Mouse (Mus musculus): ENCODE measurements at regions not wholly inside any gene's neighbourhood (a gene's known extent, or its start where the extent isn't known, plus 50 kb on each side); places are given as distances from the start of the nearest gene placed in this dataset. TPM values are rescaled to one million over a fixed set of nuclear protein-coding genes. Genes with fewer than 3 reads are reported as not detected.

DNA sequence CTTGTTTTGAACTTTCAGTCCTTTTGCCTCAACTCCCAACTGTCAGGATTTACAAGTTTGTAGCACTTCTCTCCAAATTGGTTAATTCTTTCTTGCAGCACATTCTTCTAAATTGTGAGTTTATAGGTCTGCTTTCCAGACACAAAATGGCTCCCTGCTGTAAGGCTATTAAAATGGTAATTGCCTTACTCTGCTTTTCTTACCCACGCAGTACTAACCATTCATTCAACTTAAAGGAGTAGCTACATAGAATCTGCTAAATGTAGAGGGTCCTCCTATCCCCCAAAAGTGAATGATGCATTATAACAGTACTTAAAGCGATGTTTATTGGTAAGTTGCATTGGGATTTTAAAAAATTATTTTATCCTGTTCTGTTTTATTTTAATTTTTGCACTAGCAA is 356.2 kb downstream of the Kif20b start:
- TF ChIP-seq FOSL1 (IDR thresholded peaks at IDR 0.05; ENCODE audit: insufficient read depth, low read length, poor library complexity, severe bottlenecking) = no peak
- no peak for TF ChIP-seq MYOD1 (IDR thresholded peaks at IDR 0.05; ENCODE audit: control insufficient read depth, insufficient read length, low read depth)
- no peak for TF ChIP-seq CTCF (IDR thresholded peaks at IDR 0.05; ENCODE audit: control insufficient read depth, insufficient read depth, insufficient read length)
- no peak for TF ChIP-seq MYOG (IDR thresholded peaks at IDR 0.05; ENCODE audit: control insufficient read depth, extremely low read depth, insufficient read length)
- TF ChIP-seq CEBPB (IDR thresholded peaks at IDR 0.05; ENCODE audit: low read depth) = no peak
- Histone ChIP-seq H3ac (ENCODE audit: control insufficient read depth, insufficient read length, low read depth) (no peak overlapping the region), H3K79me3 (ENCODE audit: low read depth) (no peaks in the 10 kb centered on the region), H3K4me3 (ENCODE audit: insufficient read depth, poor library complexity, severe bottlenecking) (no peak overlapping the region), H3K27me3 (ENCODE audit: control insufficient read depth, insufficient read depth, insufficient read length) (no peaks in the 10 kb centered on the region), H3K79me2 (ENCODE audit: control insufficient read depth, insufficient read depth) (no peaks in the 10 kb centered on the region), H3K36me3 (ENCODE audit: control insufficient read depth, insufficient read depth) (no peaks in the 10 kb centered on the region)

DNA sequence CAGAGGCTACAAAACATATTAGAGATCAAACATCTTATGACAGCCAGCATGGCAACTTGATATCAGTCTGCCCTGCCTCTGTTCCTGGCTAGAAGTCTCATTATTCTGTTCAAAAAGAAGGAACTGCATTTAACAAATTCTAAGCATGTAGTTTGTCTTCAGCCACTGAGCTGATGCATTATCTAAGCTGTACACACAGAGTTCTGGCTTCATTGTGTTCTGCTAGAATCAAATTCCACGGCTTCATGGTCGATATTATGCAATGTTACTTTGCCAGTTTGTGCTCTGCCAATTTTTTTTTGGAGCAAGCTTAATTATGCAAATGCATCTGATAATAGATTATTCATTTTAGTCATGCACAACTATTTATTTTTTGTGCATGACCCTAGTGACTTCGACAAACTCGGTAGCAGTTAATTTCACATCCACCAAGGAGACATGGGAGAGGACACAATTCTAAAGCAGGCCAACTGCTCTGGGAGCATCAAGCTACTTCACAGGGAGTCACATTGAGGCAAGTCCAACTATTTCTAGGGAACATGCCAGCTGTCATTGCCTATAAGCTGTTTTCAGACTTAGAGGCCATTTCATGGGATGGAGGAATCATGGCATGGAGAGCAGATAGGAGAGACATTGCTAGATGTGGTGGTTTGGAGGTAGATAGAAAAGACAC is 360.8 kb downstream of the Kif20b start:
- H3K27me3 ChIP-seq (ENCODE audit: control insufficient read depth, insufficient read depth, insufficient read length) = no peaks in the 10 kb centered on the region
- TF ChIP-seq MAX (IDR thresholded peaks at IDR 0.05) (no peak), FOSL1 (IDR thresholded peaks at IDR 0.05; ENCODE audit: insufficient read depth, low read length, poor library complexity, severe bottlenecking) (no peak), CEBPB (IDR thresholded peaks at IDR 0.05; ENCODE audit: low read depth) (no peak), MYOG (IDR thresholded peaks at IDR 0.05; ENCODE audit: control insufficient read depth, extremely low read depth, insufficient read length) (no peak), CTCF (IDR thresholded peaks at IDR 0.05; ENCODE audit: control insufficient read depth, insufficient read depth, insufficient read length) (no peak), MYOD1 (IDR thresholded peaks at IDR 0.05; ENCODE audit: control insufficient read depth, insufficient read length, low read depth) (no peak), USF1 (IDR thresholded peaks at IDR 0.05; ENCODE audit: low read depth) (no peak)
- H3K36me3 ChIP-seq (ENCODE audit: control insufficient read depth, insufficient read depth) = no peaks in the 10 kb centered on the region
- no peaks in the 10 kb centered on the region for H3K79me2 ChIP-seq (ENCODE audit: control insufficient read depth, insufficient read depth)
- H3K4me3 ChIP-seq (ENCODE audit: insufficient read depth, poor library complexity, severe bottlenecking) = no peak overlapping the region
- no peak overlapping the region for H3ac ChIP-seq (ENCODE audit: control insufficient read depth, insufficient read length, low read depth)
- no peaks in the 10 kb centered on the region for H3K79me3 ChIP-seq (ENCODE audit: low read depth)

DNA sequence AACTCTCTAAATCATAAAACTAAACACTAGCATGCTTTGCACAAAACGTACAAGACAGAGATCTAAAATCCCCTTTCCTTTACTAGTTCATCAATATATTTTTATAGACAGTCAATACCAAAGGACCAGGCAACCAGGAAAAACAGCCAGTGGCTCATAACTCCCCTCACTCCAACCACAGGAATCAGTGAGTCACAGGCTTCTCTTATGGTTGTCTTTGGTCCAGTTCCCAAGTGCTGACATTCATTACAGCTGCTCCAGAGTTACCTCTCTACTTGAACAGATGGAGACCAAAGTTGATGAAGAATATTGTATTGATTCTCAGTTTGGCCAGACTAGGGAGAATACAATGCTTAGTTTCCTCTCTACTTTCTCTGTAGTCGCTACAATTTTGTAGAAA is 376.7 kb downstream of the Kif20b start:
- Histone ChIP-seq H3K79me3 (ENCODE audit: low read depth) (peaks cover 8% of the 10 kb centered on the region), H3K4me3 (ENCODE audit: insufficient read depth, poor library complexity, severe bottlenecking) (no peak overlapping the region), H3ac (ENCODE audit: control insufficient read depth, insufficient read length, low read depth) (no peak overlapping the region), H3K79me2 (ENCODE audit: control insufficient read depth, insufficient read depth) (peaks cover 10% of the 10 kb centered on the region), H3K27me3 (ENCODE audit: control insufficient read depth, insufficient read depth, insufficient read length) (no peaks in the 10 kb centered on the region), H3K36me3 (ENCODE audit: control insufficient read depth, insufficient read depth) (peaks cover 8% of the 10 kb centered on the region)
- TF ChIP-seq MAX (IDR thresholded peaks at IDR 0.05) (no peak), MYOD1 (IDR thresholded peaks at IDR 0.05; ENCODE audit: control insufficient read depth, insufficient read length, low read depth) (peak; percentile 47)

DNA sequence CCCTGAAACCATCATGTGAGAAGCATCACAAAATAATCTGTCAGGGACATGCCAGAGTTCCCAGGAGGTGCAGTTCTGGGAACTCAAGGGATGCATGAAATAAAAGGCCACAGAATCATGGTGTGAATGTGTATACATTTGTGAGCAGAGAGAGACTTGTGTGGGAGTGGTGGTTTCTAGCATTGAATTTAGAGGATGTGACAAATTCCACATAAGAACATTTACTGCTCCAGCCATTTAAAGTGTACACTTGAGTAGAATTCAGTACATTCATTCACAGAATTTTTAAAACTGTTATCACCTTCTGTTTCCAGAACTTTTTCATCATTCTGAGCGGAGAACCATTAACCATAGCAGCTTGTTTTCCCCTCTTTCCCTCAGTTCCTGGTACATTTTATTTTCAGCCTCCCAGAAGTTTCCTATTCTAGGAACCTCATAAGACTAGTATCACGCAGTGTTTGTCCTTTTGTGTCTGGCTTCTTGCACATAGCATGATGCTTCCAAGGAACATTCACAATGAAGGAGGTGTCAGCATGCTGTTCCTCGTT is 380.6 kb downstream of the Kif20b start:
- Histone ChIP-seq H3K79me3 (ENCODE audit: low read depth) (peaks cover 12% of the 10 kb centered on the region), H3K4me3 (ENCODE audit: insufficient read depth, poor library complexity, severe bottlenecking) (no peak overlapping the region), H3K79me2 (ENCODE audit: control insufficient read depth, insufficient read depth) (peaks cover 15% of the 10 kb centered on the region), H3ac (ENCODE audit: control insufficient read depth, insufficient read length, low read depth) (no peak overlapping the region), H3K36me3 (ENCODE audit: control insufficient read depth, insufficient read depth) (peaks cover 13% of the 10 kb centered on the region), H3K27me3 (ENCODE audit: control insufficient read depth, insufficient read depth, insufficient read length) (no peaks in the 10 kb centered on the region)
- TF ChIP-seq MYOD1 (IDR thresholded peaks at IDR 0.05; ENCODE audit: control insufficient read depth, insufficient read length, low read depth) (no peak), CEBPB (IDR thresholded peaks at IDR 0.05; ENCODE audit: low read depth) (no peak), FOSL1 (IDR thresholded peaks at IDR 0.05; ENCODE audit: insufficient read depth, low read length, poor library complexity, severe bottlenecking) (no peak), MYOG (IDR thresholded peaks at IDR 0.05; ENCODE audit: control insufficient read depth, extremely low read depth, insufficient read length) (no peak), CTCF (IDR thresholded peaks at IDR 0.05; ENCODE audit: control insufficient read depth, insufficient read depth, insufficient read length) (no peak), USF1 (IDR thresholded peaks at IDR 0.05; ENCODE audit: low read depth) (no peak)

Small RNA genes in the stretch of these regions (microRNA-seq; reads per million reads assigned to microRNA genes)
- not detected for gene Gm23075 (ENCODE audit: borderline microRNAs expressed)

All from C2C12 (cell line).